Mouse (Mus musculus) heart, embryonic 12.5 days (tissue): ENCODE data around the gene Kifc1. TPM values are rescaled to one million over a fixed set of nuclear protein-coding genes. Genes with fewer than 3 reads are reported as not detected.

Experiments used
- ATAC-seq: fragments of 200-750 bp; cut with Nextera tagmentation; 2 replicates; pipeline ENCODE4 v1.8.0; 2017; ENCODE audit warnings: moderate TSS enrichment, moderate library complexity; ENCODE audit not compliant: insufficient number of reproducible peaks, low FRiP score
- H3K27ac ChIP-seq: fragments of 300-500 bp; sonication (generic); 2 replicates; pipeline ENCODE4 v1.5.1; 2016; ENCODE audit warnings: mild to moderate bottlenecking, moderate library complexity; ENCODE audit not compliant: poor library complexity, severe bottlenecking
- H3K27me3 ChIP-seq: fragments of 300-500 bp; sonication (generic); replicated peaks from 2 replicates; pipeline ENCODE4 v1.6.1; 2016; ENCODE audit warnings: mild to moderate bottlenecking, moderate library complexity
- H3K36me3 ChIP-seq: fragments of 300-500 bp; sonication (generic); 2 replicates; pipeline ENCODE4 v1.6.1; 2016; ENCODE audit warnings: mild to moderate bottlenecking, moderate library complexity
- H3K4me1 ChIP-seq: fragments of 300-500 bp; sonication (generic); replicated peaks from 2 replicates; pipeline ENCODE4 v1.6.1; 2016; ENCODE audit warnings: mild to moderate bottlenecking
- H3K4me2 ChIP-seq: fragments of 300-500 bp; sonication (generic); 2 replicates; pipeline ENCODE4 v1.6.1; 2016; ENCODE audit warnings: mild to moderate bottlenecking, moderate library complexity
- H3K4me3 ChIP-seq: fragments of 300-500 bp; sonication (generic); 2 replicates; pipeline ENCODE4 v1.5.1; 2016; ENCODE audit warnings: mild to moderate bottlenecking
- H3K9ac ChIP-seq: fragments of 300-500 bp; sonication (generic); 2 replicates; pipeline ENCODE4 v1.6.1; 2016; ENCODE audit warnings: mild to moderate bottlenecking, moderate library complexity
- H3K9me3 ChIP-seq: fragments of 300-500 bp; sonication (generic); replicated peaks from 2 replicates; pipeline ENCODE4 v1.6.1; 2016; ENCODE audit warnings: mild to moderate bottlenecking, moderate library complexity
- WGBS: fragments of 180-500 bp; shearing (Covaris S2); methylation state at CpG from one replicate; pipeline ENCODE4 v1.1.7; 2016; 5-methylcytosine and 5-hydroxymethylcytosine counted together
- polyA plus RNA-seq: library from polyadenylated mRNA; unstranded; fragments of >200 nt; fragmentation: Nextera tagmentation; extraction: Ambion mirVana; gene quantifications from 2 replicates; pipeline ENCODE4 v1.2.1, GENCODE M21; 2016

Kifc1 gene
- polyA plus RNA-seq, 1 experiment from 2014 or later, result 5.5 TPM

DNA sequence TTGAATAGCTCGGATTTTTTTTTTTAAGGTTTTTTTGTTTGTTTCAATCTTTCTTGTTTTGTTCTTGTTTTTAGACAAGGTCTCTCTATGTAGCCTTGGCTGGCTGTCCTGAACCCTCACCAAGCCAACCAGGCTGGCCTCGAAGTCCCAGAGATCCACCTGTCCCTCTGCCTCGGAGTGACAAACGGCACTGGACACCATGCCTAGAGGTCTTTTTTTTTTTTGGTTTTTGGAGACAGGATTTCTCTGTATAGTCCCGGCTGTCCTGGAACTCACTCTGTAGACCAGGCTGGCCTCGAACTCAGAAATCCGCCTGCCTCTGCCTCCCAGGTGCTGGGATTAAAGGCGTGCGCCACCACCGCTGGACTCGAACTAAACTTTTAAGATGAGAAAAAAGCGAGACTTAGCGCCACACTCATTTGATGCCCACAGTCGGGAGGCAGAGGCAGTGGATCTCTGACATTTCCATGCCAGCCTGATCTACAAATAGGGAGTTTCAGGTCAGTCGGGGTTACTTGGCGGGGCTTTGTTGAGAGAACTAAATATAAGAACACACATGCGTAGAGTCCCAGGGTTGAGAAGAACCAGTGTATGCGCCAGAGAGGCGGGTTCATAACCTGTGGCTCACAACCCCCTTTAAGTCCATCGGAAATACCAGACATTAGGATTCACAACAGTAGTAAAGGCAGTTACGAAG, 37.9 kb upstream of the Kifc1 start:
- H3K9ac ChIP-seq, result peak overlapping the region; percentile 95
- peak overlapping the region; percentile 95 for H3K4me2 ChIP-seq
- no peaks in the 10 kb centered on the region for H3K27me3 ChIP-seq
- H3K9me3 ChIP-seq, result no peaks in the 10 kb centered on the region
- peaks cover 21% of the 10 kb centered on the region for H3K4me1 ChIP-seq
- H3K36me3 ChIP-seq, result peaks cover 38% of the 10 kb centered on the region
- H3K27ac ChIP-seq, result no peak overlapping the region
- ATAC-seq, result no peak
- H3K4me3 ChIP-seq, result peak overlapping the region; percentile 77
- WGBS, result 56% methylated on average over 21 of the region's 21 CpGs

DNA sequence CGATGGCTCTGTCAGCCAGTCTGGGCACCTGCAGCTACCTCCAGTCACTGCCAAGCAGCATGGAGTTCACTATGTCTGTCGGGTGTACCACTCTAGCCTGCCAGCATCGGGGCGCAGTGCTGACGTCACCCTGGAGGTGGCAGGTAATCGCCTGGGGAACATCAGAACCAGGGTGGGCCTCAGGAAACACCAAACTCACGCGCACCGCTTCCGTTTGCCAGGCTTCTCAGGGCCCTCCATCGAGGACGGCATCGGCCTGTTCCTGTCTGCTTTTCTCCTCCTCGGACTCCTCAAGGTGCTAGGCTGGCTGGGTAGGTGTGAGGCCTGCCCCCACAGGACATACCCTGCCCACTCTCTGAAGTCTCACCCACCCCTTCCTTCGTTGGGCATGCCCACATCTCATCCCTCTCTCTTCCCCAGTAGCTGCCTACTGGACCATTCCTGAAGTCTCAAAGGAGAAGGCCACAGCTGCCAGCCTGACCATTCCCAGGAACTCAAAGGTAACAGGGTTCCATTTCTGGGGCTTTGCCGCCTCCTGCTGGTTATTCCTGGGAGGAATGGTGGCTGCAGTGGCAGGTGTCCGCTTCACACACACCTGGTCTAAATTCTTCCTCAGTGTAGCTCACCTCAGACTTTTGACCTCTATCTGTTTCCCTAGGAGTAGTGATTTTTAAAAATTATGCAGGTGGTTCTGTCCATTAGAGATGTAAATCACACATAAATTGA, 35.9 kb upstream of the Kifc1 start:
- Histone ChIP-seq H3K9me3 (no peaks in the 10 kb centered on the region), H3K4me2 (no peak overlapping the region), H3K36me3 (peaks cover 23% of the 10 kb centered on the region; the same call in 1 of the 2 replicates), H3K9ac (no peak overlapping the region), H3K4me1 (peaks cover 19% of the 10 kb centered on the region), H3K27ac (no peak overlapping the region), H3K4me3 (no peak overlapping the region), H3K27me3 (no peaks in the 10 kb centered on the region)
- no peak for ATAC-seq
- WGBS, result 77% methylated on average over 17 of the region's 17 CpGs

DNA sequence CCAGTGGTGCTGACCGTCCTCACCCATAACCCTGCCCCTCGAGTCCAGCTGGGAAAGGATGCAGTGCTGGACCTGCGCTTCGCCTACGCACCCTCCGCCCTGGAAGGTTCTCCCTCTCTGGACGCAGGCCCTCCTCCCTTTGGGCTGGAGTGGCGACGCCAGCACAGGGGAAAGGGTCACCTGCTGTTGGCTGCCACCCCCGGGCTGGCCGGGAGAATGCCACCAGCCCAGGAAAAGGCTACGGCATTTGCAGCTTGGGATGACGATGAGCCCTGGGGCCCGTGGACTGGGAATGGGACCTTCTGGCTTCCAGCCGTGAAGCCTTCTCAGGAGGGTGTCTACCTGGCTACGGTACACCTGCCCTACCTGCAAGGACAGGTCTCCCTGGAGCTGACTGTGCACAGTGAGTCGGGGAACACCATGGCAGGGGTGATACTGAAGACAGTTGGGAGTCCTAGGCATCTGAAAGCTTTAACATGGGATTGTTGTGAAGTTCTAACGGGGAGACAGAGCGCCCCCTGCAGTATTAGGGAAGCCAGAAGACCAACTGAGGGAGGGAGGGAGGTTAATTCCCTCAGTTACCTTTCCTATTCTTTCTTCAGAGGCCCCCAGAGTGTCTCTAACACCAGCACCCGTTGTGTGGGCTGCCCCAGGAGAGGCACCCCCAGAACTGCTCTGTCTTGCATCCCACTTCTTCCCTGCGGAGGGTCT, 35.1 kb upstream of the Kifc1 start:
- WGBS, result 79% methylated on average over 21 of the region's 21 CpGs
- peaks cover 23% of the 10 kb centered on the region; the same call in 1 of the 2 replicates for H3K36me3 ChIP-seq
- ATAC-seq, result no peak
- H3K4me3 ChIP-seq, result no peak overlapping the region
- H3K27ac ChIP-seq, result no peak overlapping the region
- H3K4me1 ChIP-seq, result peaks cover 17% of the 10 kb centered on the region
- no peak overlapping the region for H3K9ac ChIP-seq
- H3K27me3 ChIP-seq, result no peaks in the 10 kb centered on the region
- H3K9me3 ChIP-seq, result no peaks in the 10 kb centered on the region
- H3K4me2 ChIP-seq, result no peak overlapping the region

DNA sequence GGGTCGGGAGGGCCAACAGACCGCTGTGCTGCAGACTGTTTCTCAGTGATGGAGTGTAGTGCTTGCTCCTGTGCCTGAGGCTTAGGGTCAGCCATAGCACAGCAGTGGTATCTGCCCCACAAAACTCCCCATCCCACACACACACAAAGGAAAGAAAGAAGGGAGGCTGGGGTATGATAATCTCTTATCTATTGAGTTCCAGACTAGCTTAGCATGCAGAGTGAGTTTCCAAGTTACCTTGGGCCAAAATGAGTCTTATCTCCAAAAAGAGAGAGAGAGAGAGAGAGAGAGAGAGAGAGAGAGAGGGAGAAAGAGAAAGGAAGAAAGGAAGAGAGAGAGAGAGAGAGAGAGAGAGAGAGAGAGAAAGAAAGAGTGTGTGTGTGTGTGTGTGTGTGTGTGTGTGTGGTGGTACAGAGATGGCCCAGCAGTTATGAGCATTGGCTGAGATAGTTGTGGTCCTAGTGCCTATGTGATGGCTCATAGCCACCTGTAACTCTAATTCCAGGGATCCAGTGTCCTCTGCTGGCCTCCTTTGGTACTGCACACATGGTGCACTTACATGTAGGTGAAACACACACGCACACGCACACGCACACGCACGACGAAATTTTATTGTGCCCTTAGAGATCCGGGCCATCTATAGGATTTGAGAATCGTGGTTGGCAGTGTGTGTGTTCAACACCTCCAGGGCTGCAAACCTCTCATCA, 34.3 kb upstream of the Kifc1 start:
- H3K4me2 ChIP-seq, result no peak overlapping the region
- no peaks in the 10 kb centered on the region for H3K9me3 ChIP-seq
- peaks cover 23% of the 10 kb centered on the region; the same call in 1 of the 2 replicates for H3K36me3 ChIP-seq
- WGBS, result 78% methylated on average over 10 of the region's 10 CpGs
- H3K4me3 ChIP-seq, result no peak overlapping the region
- no peak for ATAC-seq
- no peak overlapping the region for H3K9ac ChIP-seq
- H3K27ac ChIP-seq, result no peak overlapping the region
- H3K27me3 ChIP-seq, result no peaks in the 10 kb centered on the region
- peaks cover 20% of the 10 kb centered on the region for H3K4me1 ChIP-seq

DNA sequence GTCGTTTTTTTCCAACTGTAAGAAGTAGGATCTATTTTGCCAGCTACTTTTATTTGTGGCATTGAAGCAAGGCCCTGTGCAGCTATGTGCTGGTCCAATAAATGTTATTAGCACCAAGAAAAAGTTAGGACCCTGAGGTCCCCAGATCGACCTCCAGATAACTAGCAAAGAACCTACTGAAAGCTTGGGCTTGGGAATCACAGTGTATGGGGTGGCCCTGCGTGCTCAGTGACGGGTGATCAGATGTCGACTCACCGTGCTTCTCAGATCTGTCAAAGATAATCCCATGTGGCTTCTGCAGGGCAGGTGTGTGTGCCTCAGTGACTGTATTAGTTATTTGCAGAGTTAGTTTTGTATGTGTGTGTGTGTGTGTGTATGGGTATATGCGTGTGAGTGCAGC, 30.9 kb upstream of the Kifc1 start:
- H3K4me1 ChIP-seq, result peaks cover 34% of the 10 kb centered on the region
- no peak overlapping the region for H3K4me2 ChIP-seq
- H3K27me3 ChIP-seq, result no peaks in the 10 kb centered on the region
- peaks cover 30% of the 10 kb centered on the region for H3K36me3 ChIP-seq
- H3K4me3 ChIP-seq, result no peak overlapping the region
- WGBS, result 85% methylated on average over 7 of the region's 7 CpGs
- H3K9me3 ChIP-seq, result no peaks in the 10 kb centered on the region
- no peak overlapping the region for H3K9ac ChIP-seq
- no peak for ATAC-seq
- H3K27ac ChIP-seq, result no peak overlapping the region

DNA sequence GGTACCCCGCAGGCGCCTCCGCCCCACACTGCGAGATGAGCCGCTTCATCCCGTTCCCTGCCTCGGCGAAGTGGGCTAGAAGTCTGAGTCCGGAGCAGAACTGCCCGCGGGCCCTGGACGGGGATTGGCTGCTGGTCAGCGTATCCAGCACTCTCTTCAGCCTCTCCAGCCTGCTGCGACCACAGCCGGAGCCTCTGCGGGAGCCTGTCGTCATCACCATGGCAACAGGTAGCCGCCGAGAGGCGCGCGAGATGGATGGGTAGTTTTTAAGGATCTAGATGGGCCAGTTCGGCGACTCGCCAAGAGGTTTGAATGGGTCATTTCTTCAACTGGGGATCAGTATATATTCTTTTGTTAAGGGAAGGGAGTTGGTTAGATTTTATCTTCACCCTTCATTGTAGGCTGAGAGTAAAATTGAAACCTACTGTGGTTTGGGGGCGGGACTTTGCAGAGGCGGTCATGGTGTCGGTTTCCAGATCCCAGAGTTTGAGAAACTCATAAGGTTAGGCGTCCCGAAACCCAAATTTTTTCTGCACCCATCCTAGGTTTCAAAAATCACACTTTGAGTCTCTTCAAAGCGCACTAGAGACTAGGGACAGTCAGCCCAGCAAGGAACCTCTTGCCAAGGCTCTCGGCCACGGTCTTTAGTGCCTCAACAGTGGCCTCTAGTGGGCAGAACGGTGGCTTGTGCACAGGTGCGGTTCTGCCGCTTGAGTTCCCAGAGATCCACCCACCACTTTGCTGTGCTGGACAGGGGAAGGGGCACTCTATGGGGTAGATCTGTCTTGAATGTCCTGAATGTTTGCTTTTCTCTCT, 30.0 kb upstream of the Kifc1 start:
- WGBS, result under 1% methylated on average over 36 of the region's 36 CpGs
- H3K4me3 ChIP-seq, result peak overlapping the region; percentile 75

DNA sequence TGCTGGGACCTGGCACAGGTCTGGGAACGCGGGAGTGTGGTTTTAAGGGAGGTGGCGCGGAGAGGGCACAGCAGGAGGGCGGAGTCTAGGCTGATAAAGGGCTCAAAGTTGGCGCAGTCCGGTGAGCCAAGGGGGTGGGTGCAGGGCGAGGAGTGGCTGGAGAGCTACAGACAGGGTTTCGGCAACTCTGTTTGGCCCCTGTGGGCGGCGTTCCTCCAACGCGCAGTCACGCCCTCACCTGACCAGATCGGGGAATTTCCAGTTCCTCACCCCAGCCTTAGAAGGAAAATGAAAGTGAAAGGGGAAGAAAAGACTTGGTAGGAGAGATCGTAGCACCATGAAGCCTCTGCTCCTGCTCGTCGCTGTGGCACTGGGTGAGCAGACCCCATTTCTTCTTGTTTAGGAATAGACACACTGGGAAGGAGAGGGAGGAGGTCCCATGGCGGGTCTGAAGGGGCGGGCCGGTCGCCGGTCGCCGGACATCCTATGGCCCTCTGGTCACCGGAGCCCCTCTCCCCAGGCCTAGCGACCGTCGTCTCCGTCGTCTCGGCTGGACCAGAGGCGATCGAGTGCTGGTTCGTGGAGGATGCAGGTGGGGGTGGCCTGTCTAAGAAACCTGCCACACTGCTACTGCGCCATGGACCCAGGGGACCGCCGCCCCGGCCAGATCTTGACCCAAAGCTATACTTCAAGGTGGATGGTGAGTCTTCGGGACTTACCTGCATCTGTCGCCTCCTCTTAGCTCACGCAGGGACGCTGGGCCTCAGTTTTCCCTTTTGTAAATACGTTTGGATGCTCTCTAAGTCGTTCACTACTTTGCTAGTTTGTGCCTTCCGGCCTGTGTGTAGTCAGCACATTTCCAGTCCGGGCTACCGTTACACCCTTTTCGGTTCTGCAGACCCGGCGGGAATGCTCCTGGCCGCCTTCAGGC, 29.2 kb upstream of the Kifc1 start:
- under 1% methylated on average over 52 of the region's 52 CpGs for WGBS
- Histone ChIP-seq H3K9me3 (no peaks in the 10 kb centered on the region), H3K4me1 (peaks cover 41% of the 10 kb centered on the region), H3K4me3 (peak overlapping the region; percentile 75), H3K27me3 (no peaks in the 10 kb centered on the region), H3K9ac (peak overlapping the region; percentile 86), H3K4me2 (peak overlapping the region; percentile 94), H3K36me3 (peaks cover 23% of the 10 kb centered on the region), H3K27ac (peak overlapping the region; percentile 44)
- ATAC-seq, result peak; percentile 65

More for the DNA sequence above, 30.0 kb upstream of the Kifc1 start:
- H3K9ac ChIP-seq, result peak overlapping the region; percentile 86
- H3K36me3 ChIP-seq, result peaks cover 24% of the 10 kb centered on the region
- peaks cover 34% of the 10 kb centered on the region for H3K4me1 ChIP-seq
- H3K9me3 ChIP-seq, result no peaks in the 10 kb centered on the region
- H3K4me2 ChIP-seq, result peak overlapping the region; percentile 94
- no peaks in the 10 kb centered on the region for H3K27me3 ChIP-seq
- ATAC-seq, result peak; percentile 36
- H3K27ac ChIP-seq, result peak overlapping the region; percentile 44

DNA sequence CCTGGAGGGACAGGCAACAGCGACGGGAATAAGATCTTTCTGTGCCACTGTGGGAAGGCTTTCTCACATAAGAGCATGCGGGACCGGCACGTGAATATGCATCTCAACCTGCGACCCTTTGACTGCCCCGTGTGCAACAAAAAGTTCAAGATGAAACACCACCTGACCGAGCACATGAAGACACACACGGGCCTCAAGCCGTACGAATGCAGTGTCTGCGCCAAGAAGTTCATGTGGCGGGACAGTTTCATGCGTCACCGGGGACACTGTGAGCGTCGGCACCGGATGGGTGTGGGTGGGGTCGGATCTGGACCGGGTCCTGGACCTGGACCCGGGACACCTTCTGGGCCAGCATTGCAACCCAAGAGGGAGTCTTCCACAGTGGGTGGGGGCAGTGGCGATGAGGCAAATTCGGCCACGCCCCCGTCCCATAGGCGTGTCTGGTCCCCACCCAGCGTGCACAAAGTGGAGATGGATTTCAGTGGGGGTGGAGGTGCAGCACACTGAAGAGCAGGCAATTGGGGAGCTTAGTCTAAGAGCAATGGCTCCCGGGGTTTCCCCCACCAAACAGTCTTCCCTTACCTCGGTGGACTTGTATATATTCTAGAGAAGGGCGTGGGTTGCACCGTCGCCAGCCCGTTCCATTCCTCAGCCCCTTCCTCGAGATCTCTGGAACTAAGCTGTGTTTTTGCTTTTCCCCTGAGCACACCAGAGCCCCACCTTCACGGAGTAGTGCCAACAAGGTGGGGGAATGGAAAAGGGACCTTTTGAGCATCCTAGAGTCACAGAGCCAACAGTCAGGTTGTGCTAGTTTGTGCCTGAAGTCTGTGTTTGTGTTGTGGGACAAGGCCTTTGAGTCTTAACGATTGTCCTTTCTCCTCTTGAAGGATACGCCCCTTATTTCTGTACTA, 28.1 kb upstream of the Kifc1 start:
- Histone ChIP-seq H3K9ac (peak overlapping the region; percentile 86; the same call in 1 of the 2 replicates), H3K4me2 (peak overlapping the region; percentile 94), H3K27me3 (no peaks in the 10 kb centered on the region), H3K9me3 (no peaks in the 10 kb centered on the region), H3K4me3 (peak overlapping the region; percentile 75), H3K4me1 (peaks cover 42% of the 10 kb centered on the region), H3K27ac (peak overlapping the region; percentile 44; the same call in 1 of the 2 replicates), H3K36me3 (peaks cover 33% of the 10 kb centered on the region)
- no peak for ATAC-seq
- WGBS, result 56% methylated on average over 37 of the region's 37 CpGs
